Mouse (Mus musculus) gonadal fat pad, adult 2 months (tissue): ENCODE measurements around the gene Ppp1r1c. TPM values are rescaled to one million over a fixed set of nuclear protein-coding genes. Genes with fewer than 3 reads are reported as not detected.

Experiments
- DNase-seq: peaks from one replicate; pipeline ENCODE4 v3.0.0-alpha.2; 2012; ENCODE audit warnings: low read depth
- polyA plus RNA-seq: library from polyadenylated mRNA; depleted of rRNA; stranded (reverse); fragments of >200 nt; gene quantifications from 2 replicates; pipeline ENCODE4 v1.2.3, GENCODE M21; 2012; rRNA removed

Gene Ppp1r1c
- 0.11 TPM in 1 of 2 replicates, not detected in the other for polyA plus RNA-seq

GRCm38 (mm10) chr2:79707575-79707974, at the start of gene Ppp1r1c:
Gene Ppp1r1c, plus strand, starts transcription at chr2:79707780.
- no peak for DNase-seq

GRCm38 (mm10) chr2:79660417-79661185, 47.0 kb upstream of the Ppp1r1c start:
- DNase-seq = no peak

DNA sequence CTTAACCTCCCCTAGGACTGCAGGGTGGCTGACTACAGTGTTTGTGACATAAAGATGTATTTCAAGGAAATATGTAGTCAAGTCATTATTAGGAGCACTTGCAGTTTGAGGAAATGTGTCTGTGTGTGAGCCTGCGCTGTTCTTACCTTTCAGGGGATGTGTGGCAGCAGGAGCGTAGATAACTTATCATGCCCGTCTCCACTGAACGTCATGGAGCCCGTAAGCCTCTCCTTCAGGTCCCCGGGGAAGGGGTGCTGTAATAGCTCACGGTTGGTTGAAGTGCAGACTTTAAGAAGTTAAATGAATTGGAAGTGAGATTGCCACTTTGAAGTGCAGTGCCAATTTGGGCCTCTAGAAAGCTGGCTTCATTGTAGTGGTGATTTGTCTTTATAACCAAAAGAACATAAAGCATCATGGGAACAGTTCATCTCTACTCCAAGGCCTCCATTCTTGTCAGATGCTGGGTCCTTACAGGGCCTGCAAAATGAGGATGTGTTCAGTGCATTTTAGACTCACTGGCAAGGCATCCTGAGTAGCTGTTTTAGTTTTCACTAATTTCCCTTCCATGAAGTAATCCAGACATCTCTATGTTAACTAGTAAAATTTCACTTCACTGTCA, 46.0 kb upstream of the Ppp1r1c start:
- DNase-seq = no peak

GRCm38 (mm10) chr2:79664532-79665286, 42.9 kb upstream of the Ppp1r1c start:
- DNase-seq = no peak

- no peak for DNase-seq
Measured at GRCm38 (mm10) chr2:79665492-79665891, 42.1 kb upstream of the Ppp1r1c start.

DNA sequence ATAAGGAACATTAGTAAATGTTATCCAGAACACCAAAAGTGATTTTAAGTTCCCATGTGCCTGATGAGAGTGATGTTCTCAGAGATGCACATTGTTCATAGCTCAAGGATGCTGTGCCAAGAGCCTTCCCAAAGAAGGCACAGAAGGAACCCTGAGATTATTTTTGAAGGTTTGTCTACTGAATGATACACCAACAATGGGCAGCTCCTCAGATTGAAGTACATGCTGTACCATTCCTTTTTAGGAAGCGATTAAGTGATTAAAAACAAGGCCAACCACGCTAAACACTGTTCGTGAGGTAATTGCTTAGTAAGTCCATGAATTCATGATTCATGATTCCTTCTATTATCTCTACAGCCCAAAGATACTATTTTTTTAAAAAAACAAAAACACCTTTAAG, 32.3 kb upstream of the Ppp1r1c start:
- no peak for DNase-seq

GRCm38 (mm10) chr2:79677663-79678257, 29.8 kb upstream of the Ppp1r1c start:
- no peak for DNase-seq

DNA sequence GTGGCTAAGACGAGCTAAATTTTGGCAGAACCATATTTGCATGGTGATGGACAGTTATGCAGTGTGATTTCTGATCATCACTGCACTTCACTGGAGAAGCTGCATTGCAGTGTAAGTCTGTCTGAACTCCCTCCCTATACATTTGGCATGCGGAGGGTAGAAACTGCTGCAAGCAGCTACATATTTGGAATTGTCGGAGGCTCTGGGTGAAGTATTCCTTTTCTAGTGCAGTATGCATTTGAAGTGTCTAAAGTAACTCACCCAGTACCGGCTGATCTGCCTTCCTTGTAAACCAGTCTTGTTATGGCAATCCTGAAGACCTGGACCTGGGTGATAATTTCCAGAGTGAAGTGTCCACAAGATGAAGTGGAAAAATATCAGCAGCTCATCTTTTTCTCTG, 25.9 kb upstream of the Ppp1r1c start:
- DNase-seq = no peak

DNA sequence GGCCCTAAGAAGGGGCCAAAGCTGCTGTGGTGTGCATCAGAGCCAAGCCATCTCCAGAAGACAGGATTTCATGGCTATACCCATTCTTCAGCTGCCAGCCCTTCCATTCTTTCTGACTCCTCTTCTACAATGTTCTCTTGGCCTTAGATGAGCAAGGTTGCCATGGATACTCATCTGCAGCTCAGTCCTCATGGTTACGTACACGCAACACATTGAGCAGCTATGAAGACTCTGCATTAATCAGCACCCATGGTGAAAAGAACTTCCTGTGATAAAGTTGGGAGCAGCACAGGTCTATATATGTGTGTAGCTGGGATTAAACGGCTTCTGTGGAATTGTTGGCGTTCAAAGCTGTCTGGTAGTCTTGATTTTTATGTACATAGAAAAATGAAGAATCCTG, 24.3 kb upstream of the Ppp1r1c start:
- no peak for DNase-seq

GRCm38 (mm10) chr2:79690838-79691237, 16.7 kb upstream of the Ppp1r1c start:
- DNase-seq = no peak

GRCm38 (mm10) chr2:79695190-79695589, 12.4 kb upstream of the Ppp1r1c start:
- DNase-seq = no peak

DNA sequence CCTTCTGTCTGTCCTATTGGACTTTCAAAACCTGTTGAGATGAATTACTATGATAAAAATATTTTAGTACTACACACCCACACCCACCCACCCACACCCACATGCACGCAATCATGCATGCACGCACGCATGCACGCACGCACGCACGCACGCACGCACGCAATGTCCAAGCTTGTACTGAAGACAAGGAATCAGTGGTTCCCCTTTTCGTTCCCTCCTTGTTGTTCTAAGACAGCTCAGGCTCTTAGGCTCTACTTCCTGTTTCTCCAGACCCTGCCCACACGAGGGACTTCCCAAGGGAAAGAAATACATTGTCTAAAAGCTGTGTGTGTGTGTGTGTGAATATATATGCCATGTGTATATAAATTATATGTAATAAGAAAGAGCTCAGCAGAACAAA, 11.6 kb upstream of the Ppp1r1c start:
- DNase-seq = no peak

- DNase-seq = no peak
Measured at GRCm38 (mm10) chr2:79696478-79697230, 10.9 kb upstream of the Ppp1r1c start.

DNA sequence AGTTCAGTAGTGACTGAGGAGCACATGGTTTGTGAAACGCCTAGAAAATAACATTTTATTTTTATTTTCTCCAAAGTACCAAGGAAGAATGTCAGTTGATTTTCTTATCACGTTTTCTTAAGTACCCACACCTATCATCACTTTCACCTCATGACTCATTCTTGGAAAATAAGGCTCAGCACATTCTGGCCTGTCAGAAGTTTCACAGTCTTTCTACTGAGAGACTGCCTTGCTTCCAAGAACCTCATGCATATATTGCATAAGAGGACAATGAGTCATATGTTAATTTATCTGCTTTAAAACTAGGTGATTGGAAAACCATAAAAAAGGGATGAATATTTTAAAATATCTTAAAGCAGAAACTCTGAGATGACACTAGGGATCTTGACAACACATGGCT, 9.4 kb upstream of the Ppp1r1c start:
- no peak for DNase-seq

DNA sequence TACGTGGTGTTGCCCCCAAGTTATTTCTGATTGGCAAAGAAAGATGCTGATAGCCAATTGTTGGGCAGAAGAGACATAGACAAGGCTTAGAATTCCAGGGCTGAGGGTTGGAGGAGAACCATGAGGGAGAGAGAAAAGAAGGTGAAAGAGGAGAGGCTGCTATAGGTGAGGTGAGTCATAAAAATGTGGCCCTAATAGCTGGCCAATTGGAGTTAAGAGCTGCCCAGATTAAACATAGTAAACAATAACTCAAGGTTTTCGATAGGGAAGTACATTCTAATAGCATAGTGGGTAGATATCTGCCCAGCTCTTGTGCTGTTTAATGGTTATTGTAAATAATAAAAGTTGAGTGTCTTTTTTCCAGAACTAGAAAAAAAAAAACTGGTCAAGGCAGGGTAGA, 2.8 kb upstream of the Ppp1r1c start:
- no peak for DNase-seq

DNA sequence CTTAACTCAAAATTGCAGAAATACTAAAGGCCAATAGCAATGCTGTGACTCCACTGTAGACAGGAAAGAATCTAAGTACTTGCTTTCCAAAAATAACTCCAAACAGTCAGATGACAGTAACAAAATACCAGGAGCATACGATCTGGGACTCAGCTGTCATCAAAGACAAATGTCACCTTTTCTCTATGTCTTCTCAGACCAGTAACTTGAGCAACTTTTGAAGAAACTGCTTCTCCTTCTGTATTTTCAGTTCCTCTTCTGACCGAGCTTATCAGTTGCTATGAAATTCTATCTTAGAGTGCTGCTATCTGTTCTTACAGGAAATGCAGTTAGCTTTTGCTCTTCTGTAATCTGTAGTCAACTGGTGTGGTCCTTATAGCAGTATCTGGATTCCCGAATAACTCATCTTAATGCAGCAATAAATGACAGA, 6.1 kb downstream of the Ppp1r1c start:
- DNase-seq = no peak

DNA sequence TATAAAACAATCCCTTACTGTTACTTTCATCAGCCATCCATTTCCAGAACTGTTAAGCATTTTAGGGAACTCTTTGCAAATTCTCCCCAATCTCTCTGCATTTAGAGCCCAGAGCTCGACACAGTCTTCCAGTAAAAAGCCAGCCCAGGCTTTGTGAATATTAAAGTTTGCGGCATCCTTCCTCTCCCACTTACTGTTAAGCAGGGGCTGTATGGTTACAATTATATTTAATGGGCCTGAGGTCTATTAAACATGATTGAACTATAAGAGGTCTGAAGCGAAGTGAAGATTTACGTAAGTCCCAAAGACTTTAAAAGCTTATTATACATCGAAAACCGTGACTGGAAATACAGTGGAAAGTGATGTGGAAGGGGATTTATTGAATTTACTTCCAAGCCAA, 7.2 kb downstream of the Ppp1r1c start:
- no peak for DNase-seq

GRCm38 (mm10) chr2:79715925-79716324, 8.3 kb downstream of the Ppp1r1c start:
- no peak for DNase-seq

DNA sequence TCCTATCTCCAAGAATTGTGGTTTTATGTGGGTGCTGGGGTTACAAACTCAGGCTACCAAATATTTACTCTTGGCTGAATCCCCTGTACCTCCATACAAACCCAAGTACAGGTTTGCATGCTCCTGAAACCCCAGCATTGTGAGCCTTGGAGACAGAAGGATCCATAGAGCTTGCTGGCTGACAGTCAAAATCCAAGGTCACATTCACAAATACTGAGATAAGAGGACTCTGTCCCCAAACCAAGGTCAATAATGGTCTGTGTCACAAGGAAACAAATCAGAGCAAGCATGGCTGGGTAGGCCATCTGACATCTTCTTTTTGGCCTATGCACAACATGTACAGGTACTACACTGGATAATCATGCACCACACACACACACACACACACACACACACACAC, 10.3 kb downstream of the Ppp1r1c start:
- DNase-seq = no peak

DNA sequence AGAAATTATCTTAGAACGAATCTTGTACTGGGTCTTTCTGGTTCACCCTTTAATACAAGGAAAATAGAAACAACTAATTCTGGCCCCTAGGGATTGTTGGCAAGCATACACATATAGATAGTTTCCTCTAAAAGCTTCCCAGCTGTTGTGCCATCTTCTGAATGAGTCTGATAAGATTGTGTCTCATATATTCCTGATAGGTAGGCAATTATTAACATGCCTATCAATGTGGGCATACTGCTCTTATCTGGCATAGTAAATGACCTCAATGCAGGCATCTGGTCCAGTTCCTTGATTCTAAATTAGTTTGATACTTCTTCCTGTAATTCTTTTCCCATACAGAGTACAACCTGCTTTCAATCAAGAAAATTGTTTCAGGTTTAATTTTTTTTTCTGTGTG, 14.8 kb downstream of the Ppp1r1c start:
- no peak for DNase-seq

- no peak for DNase-seq
Measured at GRCm38 (mm10) chr2:79738958-79739357, 31.4 kb downstream of the Ppp1r1c start.

DNA sequence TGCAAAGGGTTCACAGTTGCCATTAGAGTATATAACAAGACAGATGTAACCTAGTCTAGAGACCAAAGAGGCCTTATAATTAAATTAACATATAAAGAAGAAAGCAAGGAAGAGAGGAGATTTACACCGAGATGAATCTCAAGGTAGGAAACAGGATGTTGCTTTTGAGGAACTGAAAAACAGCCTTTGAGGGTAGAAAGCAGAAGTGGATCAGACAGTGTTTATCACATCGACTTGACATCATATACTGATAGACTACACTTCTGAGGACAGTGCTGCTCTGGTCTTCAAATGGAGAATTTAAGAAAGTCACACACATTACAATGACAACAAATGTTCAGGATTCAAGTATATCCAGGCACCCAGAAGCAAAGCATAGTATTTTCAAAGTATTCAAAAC, 34.4 kb downstream of the Ppp1r1c start:
- no peak for DNase-seq
